Mouse (Mus musculus) c-Kit-negative CD71-positive TER-119-positive erythroid progenitor cells, embryonic 14.5 days (primary cell): ENCODE results near the gene Olfr1015.

Experiments
- DNase-seq: peaks from one replicate; pipeline ENCODE4 v3.0.0-alpha.2; 2013; ENCODE audit warnings: low read depth, low spot score

Gene Olfr1015

GRCm38 (mm10) chr2:85781717-85782116 is at the start of gene Olfr1015:
Gene Olfr1015 (plus strand): TSS chr2:85782017.
- no peak for DNase-seq

GRCm38 (mm10) chr2:85753822-85754221 is 28.0 kb upstream of the Olfr1015 start:
- no peak for DNase-seq

DNA sequence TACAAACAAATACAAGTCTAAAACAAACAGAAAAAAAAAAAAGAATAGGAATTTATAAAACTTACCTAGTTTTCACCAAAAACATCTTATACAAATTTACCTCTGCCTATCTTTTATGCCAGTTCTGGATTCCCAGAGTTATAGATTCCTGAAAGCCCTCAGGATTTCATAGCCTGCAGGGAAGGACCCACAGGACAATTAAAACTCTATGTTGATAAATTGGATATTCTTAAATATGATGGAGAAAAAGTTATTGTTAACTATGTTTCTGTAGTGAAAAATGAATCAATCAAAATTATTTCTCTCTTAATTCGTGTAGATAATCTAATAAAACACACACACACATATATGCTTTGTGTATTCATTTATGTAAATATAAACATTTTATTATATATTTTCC is 19.2 kb upstream of the Olfr1015 start, which contains the start of gene Olfr1012:
Gene Olfr1012 (minus strand): TSS at position 101 of the 400 bp plus-strand sequence.
- no peak for DNase-seq

- no peak for DNase-seq
Measured at GRCm38 (mm10) chr2:85766798-85767197, 15.0 kb upstream of the Olfr1015 start, which contains the start of gene Olfr1013. Gene Olfr1013 (plus strand): TSS chr2:85767098.

GRCm38 (mm10) chr2:85772413-85772812 is 9.4 kb upstream of the Olfr1015 start, which contains the start of gene Olfr1014:
Gene Olfr1014 (plus strand): TSS chr2:85772713.
- no peak for DNase-seq

- no peak for DNase-seq
Measured at GRCm38 (mm10) chr2:85792331-85792730, 10.5 kb downstream of the Olfr1015 start.

DNA sequence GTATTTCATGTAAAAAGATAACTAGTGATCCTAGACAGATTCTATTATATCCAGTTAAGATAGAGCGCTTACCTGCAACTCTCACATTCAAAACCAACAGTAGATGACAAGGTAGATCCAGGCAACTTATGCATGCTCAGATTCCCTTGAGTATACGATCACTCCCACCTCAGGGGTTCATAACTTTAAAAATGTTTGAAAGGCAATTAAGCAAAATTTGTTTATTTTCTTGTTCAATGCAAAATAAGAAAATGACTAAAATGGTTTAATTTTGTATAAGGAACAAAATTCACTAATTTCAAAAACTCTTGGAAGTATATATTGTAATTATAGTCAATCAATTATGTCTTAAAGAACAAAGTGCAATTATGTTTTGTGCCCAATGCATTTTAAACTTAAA is 20.6 kb downstream of the Olfr1015 start, which contains the start of gene Olfr1016:
Gene Olfr1016 (minus strand): TSS at position 101 of the 400 bp plus-strand sequence.
- DNase-seq: no peak

DNA sequence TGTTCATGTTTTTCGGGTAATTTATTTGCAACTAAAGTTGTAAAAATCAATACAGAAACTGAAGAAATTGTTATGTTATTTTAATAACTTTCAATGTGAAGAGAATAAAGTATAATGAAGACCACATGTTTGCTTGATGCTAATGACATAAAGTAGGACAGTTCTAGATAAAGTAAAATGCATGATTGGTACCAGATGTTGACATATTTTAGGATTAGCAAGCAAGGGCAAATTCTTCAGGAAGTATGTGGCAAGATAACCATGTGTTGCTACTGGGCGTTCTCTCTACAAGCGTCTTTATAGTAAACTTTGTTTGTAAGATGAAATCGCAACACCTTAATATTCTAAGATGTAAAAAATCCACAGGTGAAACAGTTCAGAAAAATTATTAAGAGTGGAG is 22.7 kb downstream of the Olfr1015 start:
- DNase-seq: no peak

DNA sequence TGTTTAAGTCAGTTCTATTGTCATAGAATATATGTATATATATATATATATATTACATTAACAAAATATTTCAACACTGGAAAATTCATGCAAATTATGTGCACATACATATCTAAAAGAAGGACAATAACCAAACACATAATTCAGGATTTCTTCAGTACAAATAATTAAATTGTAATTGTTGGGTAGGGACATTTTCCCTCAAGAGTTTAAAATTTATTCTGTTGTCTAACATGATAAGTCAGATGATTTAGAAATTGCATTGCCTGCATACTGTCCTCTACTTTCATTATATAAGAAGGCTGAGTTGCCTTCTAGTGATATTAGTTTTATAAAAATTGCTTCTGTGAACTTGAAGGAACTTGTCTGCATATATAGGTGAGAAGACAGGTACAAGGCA is 36.4 kb downstream of the Olfr1015 start, which contains the start of gene Olfr1018:
Gene Olfr1018 (plus strand): TSS at position 301 of the 400 bp plus-strand sequence.
- DNase-seq: no peak
